Mouse (Mus musculus) heart, postnatal 0 days (tissue): ENCODE data around the gene Otogl. TPM values are rescaled to one million over a fixed set of nuclear protein-coding genes. Genes with fewer than 3 reads are reported as not detected.
A peak's percentile ranks its signal among the peaks of the same experiment; 100 is the strongest.

Experiments used
- ATAC-seq: fragments of 200-750 bp; cut with Nextera tagmentation; 2 replicates; pipeline ENCODE4 v1.8.0; 2017; ENCODE audit warnings: low read depth, moderate number of reproducible peaks, moderate library complexity; ENCODE audit not compliant: insufficient read depth
- DNase-seq: peaks from one replicate; pipeline ENCODE4 v3.0.0-alpha.2; 2016; ENCODE audit warnings: low spot score
- H3K27ac ChIP-seq: fragments of 300-500 bp; sonication (generic); 2 replicates; pipeline ENCODE4 v1.5.1; 2014; ENCODE audit warnings: low read depth, mild to moderate bottlenecking
- H3K27me3 ChIP-seq: fragments of 300-500 bp; sonication (generic); 2 replicates; pipeline ENCODE4 v1.6.1; 2014; ENCODE audit warnings: low read length, mixed read lengths; ENCODE audit not compliant: control insufficient read depth, insufficient read depth
- H3K36me3 ChIP-seq: fragments of 300-500 bp; sonication (generic); replicated peaks from 2 replicates; pipeline ENCODE4 v1.6.1; 2014; ENCODE audit warnings: low read length, mixed read lengths; ENCODE audit not compliant: control insufficient read depth, insufficient read depth
- H3K4me1 ChIP-seq: fragments of 300-500 bp; sonication (generic); 2 replicates; pipeline ENCODE4 v1.6.1; 2014; ENCODE audit warnings: antibody characterized with exemption; ENCODE audit not compliant: control insufficient read depth, insufficient read depth
- H3K4me2 ChIP-seq: fragments of 300-500 bp; sonication (generic); 2 replicates; pipeline ENCODE4 v1.6.1; 2014; ENCODE audit warnings: low read depth, mild to moderate bottlenecking, low read length, moderate library complexity
- H3K4me3 ChIP-seq: fragments of 300-500 bp; sonication (generic); 2 replicates; pipeline ENCODE4 v1.5.1; 2014; ENCODE audit warnings: low read depth, low read length
- H3K9ac ChIP-seq: fragments of 300-500 bp; sonication (generic); replicated peaks from 2 replicates; pipeline ENCODE4 v1.6.1; 2014; ENCODE audit warnings: low read depth, low read length, mixed read lengths
- H3K9me3 ChIP-seq: fragments of 300-500 bp; sonication (generic); replicated peaks from 2 replicates; pipeline ENCODE4 v1.6.1; 2016; ENCODE audit warnings: low read length; ENCODE audit not compliant: control insufficient read depth
- CTCF ChIP-seq: IDR thresholded peaks from 2 replicates; pipeline ENCODE4 v1.5.1; 2016; ENCODE audit warnings: antibody characterized with exemption, control low read depth, low read depth
- EP300 ChIP-seq: IDR thresholded peaks from 2 replicates; pipeline ENCODE4 v1.6.1; 2016; ENCODE audit warnings: antibody characterized with exemption, low read depth
- WGBS: fragments of 180-500 bp; shearing (Covaris S2); extraction: QIAGEN DNeasy Blood & Tissue Kit; methylation state at CpG from one replicate; pipeline ENCODE4 v1.1.7; 2014; 5-methylcytosine and 5-hydroxymethylcytosine counted together
- polyA plus RNA-seq: library from polyadenylated mRNA; unstranded; fragments of >200 nt; fragmentation: Nextera tagmentation; extraction: Ambion mirVana; gene quantifications from 2 replicates; pipeline ENCODE4 v1.2.1, GENCODE M21; 2015
- total RNA-seq: library from RNA; depleted of rRNA; stranded (reverse); fragments of >200 nt; gene quantifications from 2 replicates; pipeline ENCODE4 v1.2.3, GENCODE M21; 2014; ENCODE audit warnings: low replicate concordance

The Otogl gene
- total and polyA plus RNA-seq, 2 experiments from 2014 or later = 0.08 to 0.15 TPM

GRCm38 (mm10) chr10:107746717-107747116 lies 165.2 kb downstream of the Otogl start:
- no peak for TF ChIP-seq EP300
- no peak for TF ChIP-seq CTCF
- H3K4me3 ChIP-seq = no peak overlapping the region
- H3K9me3 ChIP-seq = no peaks in the 10 kb centered on the region
- ATAC-seq = no peak
- H3K9ac ChIP-seq = no peak overlapping the region
- WGBS = 16% methylated on average over 9 of the region's 9 CpGs
- H3K36me3 ChIP-seq = no peaks in the 10 kb centered on the region
- H3K27ac ChIP-seq = no peak overlapping the region
- no peaks in the 10 kb centered on the region for H3K27me3 ChIP-seq
- H3K4me1 ChIP-seq = no peaks in the 10 kb centered on the region
- peak overlapping the region; percentile 39 for H3K4me2 ChIP-seq
- DNase-seq = no peak

DNA sequence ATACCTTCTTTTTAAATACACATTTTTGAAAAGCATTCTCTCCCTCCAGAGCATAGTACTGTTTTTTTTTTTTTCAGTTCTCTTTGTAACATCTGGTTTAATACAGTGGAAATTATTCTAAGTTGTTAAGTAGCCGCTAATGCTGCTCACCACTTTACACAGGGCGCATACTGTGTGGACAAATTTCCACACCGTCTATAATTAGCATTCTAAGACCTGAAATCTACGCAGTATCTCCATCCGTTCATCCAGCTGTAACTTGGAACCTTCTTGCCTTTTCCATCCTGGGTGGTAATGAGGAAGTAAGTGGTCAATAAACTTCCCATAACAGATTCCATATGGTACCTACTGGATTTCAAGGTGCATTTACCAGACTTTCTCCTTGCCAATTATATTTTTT lies 172.1 kb downstream of the Otogl start:
- Histone ChIP-seq H3K4me1 (no peaks in the 10 kb centered on the region), H3K9ac (no peak overlapping the region), H3K9me3 (no peaks in the 10 kb centered on the region), H3K36me3 (no peaks in the 10 kb centered on the region), H3K4me2 (no peak overlapping the region), H3K27ac (no peak overlapping the region), H3K4me3 (no peak overlapping the region), H3K27me3 (no peaks in the 10 kb centered on the region)
- no peak for TF ChIP-seq CTCF
- TF ChIP-seq EP300 = no peak
- ATAC-seq (no peak), DNase-seq (no peak)
- WGBS = 70% methylated on average over 5 of the region's 5 CpGs

- Histone ChIP-seq H3K4me2 (no peak overlapping the region), H3K36me3 (no peaks in the 10 kb centered on the region), H3K27me3 (no peaks in the 10 kb centered on the region), H3K4me3 (no peak overlapping the region), H3K27ac (no peak overlapping the region), H3K4me1 (no peaks in the 10 kb centered on the region), H3K9ac (no peak overlapping the region), H3K9me3 (no peaks in the 10 kb centered on the region)
- 83% methylated on average over 6 of the region's 6 CpGs for WGBS
- TF ChIP-seq EP300 = no peak
- TF ChIP-seq CTCF = no peak
- no peak for ATAC-seq
- no peak for DNase-seq
These were observed 174.2 kb downstream of the Otogl start for GRCm38 (mm10) chr10:107737743-107738142.

GRCm38 (mm10) chr10:107735448-107735847 lies 176.5 kb downstream of the Otogl start:
- DNase-seq (no peak), ATAC-seq (no peak)
- Histone ChIP-seq H3K4me1 (no peaks in the 10 kb centered on the region), H3K27me3 (no peaks in the 10 kb centered on the region), H3K27ac (no peak overlapping the region), H3K9me3 (no peaks in the 10 kb centered on the region), H3K36me3 (no peaks in the 10 kb centered on the region), H3K4me2 (no peak overlapping the region), H3K4me3 (no peak overlapping the region), H3K9ac (no peak overlapping the region)
- 79% methylated on average over 7 of the region's 7 CpGs for whole genome bisulfite sequencing
- no peak for TF ChIP-seq CTCF
- no peak for TF ChIP-seq EP300

DNA sequence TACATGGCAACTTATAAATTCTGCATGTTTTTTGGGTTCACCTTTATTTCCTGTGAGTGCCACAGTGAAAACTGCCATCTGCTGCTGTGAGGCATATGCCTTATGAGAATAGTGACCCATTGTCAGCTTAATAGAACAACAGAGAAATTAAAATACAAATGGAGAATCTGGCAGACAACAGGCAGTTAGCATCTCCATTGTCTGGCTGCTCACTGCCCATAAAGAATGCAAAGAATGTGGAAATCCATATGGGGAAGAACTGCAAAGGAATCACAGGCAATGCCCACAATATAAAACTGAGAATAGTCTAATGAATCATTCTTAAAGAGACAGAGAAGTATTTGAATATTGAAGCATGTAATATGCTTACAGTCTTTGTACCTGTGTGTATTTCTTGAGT lies 177.6 kb downstream of the Otogl start:
- no peak overlapping the region for H3K4me3 ChIP-seq
- H3K27ac ChIP-seq = no peak overlapping the region
- no peaks in the 10 kb centered on the region for H3K27me3 ChIP-seq
- no peaks in the 10 kb centered on the region for H3K36me3 ChIP-seq
- ATAC-seq = no peak
- no peak overlapping the region for H3K4me2 ChIP-seq
- no peaks in the 10 kb centered on the region for H3K9me3 ChIP-seq
- H3K9ac ChIP-seq = no peak overlapping the region
- DNase-seq = no peak
- H3K4me1 ChIP-seq = no peaks in the 10 kb centered on the region
- TF ChIP-seq EP300 = no peak
- no peak for TF ChIP-seq CTCF

GRCm38 (mm10) chr10:107725631-107726030 lies 186.3 kb downstream of the Otogl start:
- no peak overlapping the region for H3K9ac ChIP-seq
- H3K9me3 ChIP-seq = no peaks in the 10 kb centered on the region
- no peak for TF ChIP-seq EP300
- no peak overlapping the region for H3K4me3 ChIP-seq
- H3K4me2 ChIP-seq = no peak overlapping the region
- WGBS = 26% methylated on average over 7 of the region's 7 CpGs
- no peaks in the 10 kb centered on the region for H3K36me3 ChIP-seq
- no peak overlapping the region for H3K27ac ChIP-seq
- no peaks in the 10 kb centered on the region for H3K27me3 ChIP-seq
- ATAC-seq (no peak; the same call in 1 of the 2 replicates), DNase-seq (peak; percentile 20)
- H3K4me1 ChIP-seq = no peaks in the 10 kb centered on the region
